Mouse (Mus musculus) ES-Bruce4 (cell line): ENCODE data around the gene Cnnm1. TPM values are rescaled to one million over a fixed set of nuclear protein-coding genes. Genes with fewer than 3 reads are reported as not detected.

Source experiments
- H3K27ac ChIP-seq: 2 replicates; pipeline ENCODE4 v1.5.1; 2012; ENCODE audit warnings: low read length, inconsistent platforms; ENCODE audit not compliant: insufficient read depth
- H3K27me3 ChIP-seq: 2 replicates; pipeline ENCODE4 v1.6.1; 2012; ENCODE audit warnings: mild to moderate bottlenecking, low read length, inconsistent platforms; ENCODE audit not compliant: control insufficient read depth, poor library complexity, insufficient read depth, severe bottlenecking
- H3K36me3 ChIP-seq: 2 replicates; pipeline ENCODE4 v1.6.1; 2012; ENCODE audit warnings: inconsistent platforms, mild to moderate bottlenecking, low read length, moderate library complexity; ENCODE audit not compliant: control insufficient read depth, poor library complexity, insufficient read depth, severe bottlenecking
- H3K4me1 ChIP-seq: one replicate; pipeline ENCODE4 v1.8.1; 2011; ENCODE audit warnings: low read length; ENCODE audit not compliant: control insufficient read depth, insufficient read depth
- H3K4me3 ChIP-seq: 2 replicates; pipeline ENCODE4 v1.5.1; 2011; ENCODE audit warnings: low read depth, mild to moderate bottlenecking, low read length
- H3K9ac ChIP-seq: 2 replicates; pipeline ENCODE4 v1.6.1; 2012; ENCODE audit warnings: low read depth, mild to moderate bottlenecking, inconsistent platforms; ENCODE audit not compliant: poor library complexity, severe bottlenecking
- H3K9me3 ChIP-seq: replicated peaks from 2 replicates; pipeline ENCODE4 v1.6.1; 2012; ENCODE audit warnings: mild to moderate bottlenecking, low read length, inconsistent platforms; ENCODE audit not compliant: control insufficient read depth, poor library complexity, insufficient read depth, severe bottlenecking
- CTCF ChIP-seq: IDR thresholded peaks from one replicate; pipeline ENCODE4 v1.8.1; 2011; ENCODE audit warnings: low read depth, low read length
- EP300 ChIP-seq: IDR thresholded peaks from 2 replicates; pipeline ENCODE4 v1.6.1; 2011; ENCODE audit warnings: low read depth, low read length; ENCODE audit not compliant: insufficient read depth
- POLR2A ChIP-seq: IDR thresholded peaks from one replicate; pipeline ENCODE4 v1.8.1; 2011; ENCODE audit warnings: low read length; ENCODE audit not compliant: insufficient read depth
- polyA plus RNA-seq: library from polyadenylated mRNA; stranded (reverse); fragments of >200 nt; gene quantifications from 2 replicates; pipeline ENCODE4 v1.2.4, GENCODE M21; 2011; ENCODE audit warnings: low read depth; ENCODE audit not compliant: missing spikeins, insufficient read depth, insufficient read length

Gene Cnnm1
- polyA plus RNA-seq, 1 experiment: 0.87 TPM

GRCm38 (mm10) chr19:43467927-43468685 is 27.9 kb downstream of the Cnnm1 start:
- Histone ChIP-seq H3K9me3 (no peaks in the 10 kb centered on the region), H3K4me3 (no peak overlapping the region), H3K4me1 (no peaks in the 10 kb centered on the region), H3K9ac (no peak overlapping the region), H3K27ac (no peak overlapping the region), H3K27me3 (no peaks in the 10 kb centered on the region; the same call in 1 of the 2 replicates), H3K36me3 (no peaks in the 10 kb centered on the region)
- TF ChIP-seq CTCF: no peak
- TF ChIP-seq EP300: no peak
- TF ChIP-seq POLR2A: no peak

GRCm38 (mm10) chr19:43469333-43469732 is 29.1 kb downstream of the Cnnm1 start:
- no peaks in the 10 kb centered on the region for H3K36me3 ChIP-seq
- no peak for TF ChIP-seq POLR2A
- no peak for TF ChIP-seq EP300
- no peak for TF ChIP-seq CTCF

GRCm38 (mm10) chr19:43472331-43472730 is 32.1 kb downstream of the Cnnm1 start:
- Histone ChIP-seq H3K27me3 (no peaks in the 10 kb centered on the region), H3K9ac (no peak overlapping the region), H3K4me1 (no peaks in the 10 kb centered on the region), H3K27ac (no peak overlapping the region), H3K36me3 (no peaks in the 10 kb centered on the region), H3K9me3 (no peaks in the 10 kb centered on the region), H3K4me3 (no peak overlapping the region)
- TF ChIP-seq POLR2A: no peak
- no peak for TF ChIP-seq CTCF
- no peak for TF ChIP-seq EP300

More at GRCm38 (mm10) chr19:43469333-43469732, 29.1 kb downstream of the Cnnm1 start:
- Histone ChIP-seq H3K9me3 (no peaks in the 10 kb centered on the region), H3K4me3 (no peak overlapping the region), H3K27ac (no peak overlapping the region), H3K9ac (no peak overlapping the region), H3K4me1 (no peaks in the 10 kb centered on the region), H3K27me3 (no peaks in the 10 kb centered on the region)

GRCm38 (mm10) chr19:43472781-43473180 is 32.5 kb downstream of the Cnnm1 start:
- TF ChIP-seq CTCF (no peak), EP300 (no peak), POLR2A (no peak)
- Histone ChIP-seq H3K9ac (no peak overlapping the region), H3K27me3 (no peaks in the 10 kb centered on the region), H3K9me3 (no peaks in the 10 kb centered on the region), H3K27ac (no peak overlapping the region), H3K36me3 (no peaks in the 10 kb centered on the region), H3K4me1 (no peaks in the 10 kb centered on the region), H3K4me3 (no peak overlapping the region)

GRCm38 (mm10) chr19:43475642-43476041 is 35.4 kb downstream of the Cnnm1 start:
- Histone ChIP-seq H3K36me3 (no peaks in the 10 kb centered on the region), H3K9ac (no peak overlapping the region), H3K27me3 (no peaks in the 10 kb centered on the region), H3K4me3 (no peak overlapping the region), H3K9me3 (no peaks in the 10 kb centered on the region), H3K4me1 (no peaks in the 10 kb centered on the region), H3K27ac (no peak overlapping the region)
- TF ChIP-seq CTCF (no peak), EP300 (no peak), POLR2A (no peak)

GRCm38 (mm10) chr19:43476063-43476462 is 35.8 kb downstream of the Cnnm1 start:
- no peaks in the 10 kb centered on the region for H3K9me3 ChIP-seq
- H3K9ac ChIP-seq: no peak overlapping the region
- no peaks in the 10 kb centered on the region for H3K27me3 ChIP-seq
- TF ChIP-seq CTCF (no peak), EP300 (no peak), POLR2A (no peak)
- H3K4me1 ChIP-seq: no peaks in the 10 kb centered on the region
- H3K27ac ChIP-seq: no peak overlapping the region
- no peak overlapping the region for H3K4me3 ChIP-seq
- H3K36me3 ChIP-seq: no peaks in the 10 kb centered on the region
